Comparison of ENCODE assay signal across 23 mouse cellular contexts in the genomic region with DNA sequence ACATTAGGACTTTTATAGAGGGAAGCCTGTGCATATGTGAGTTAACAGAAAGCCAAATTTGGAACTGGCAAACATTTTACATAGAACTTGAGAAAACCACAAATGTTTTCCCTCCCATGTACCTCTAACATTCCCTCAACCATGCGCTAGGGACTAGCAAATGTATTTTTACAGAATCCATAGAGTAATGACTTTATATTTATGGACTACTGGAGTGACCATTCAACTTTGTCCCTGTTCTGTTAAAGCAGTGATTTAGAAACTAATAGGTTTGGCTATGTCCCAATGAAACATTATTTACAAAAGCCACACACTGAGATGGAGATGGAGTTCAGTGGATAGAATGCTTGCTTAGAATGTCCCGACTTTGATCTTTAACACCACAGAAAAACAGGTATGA.
A peak's percentile ranks its signal among the peaks of the same experiment; 100 is the strongest.
DNase-seq lines count a peak whose midpoint lies in the region; ATAC-seq and TF ChIP-seq lines count a peak whose summit lies in the region.
"Had no signal": no experiment of that assay in that cellular context is flagged by ENCODE, and none has a peak within 500 bp of the region (broad histone marks: within the 10 kb centered on the region; RNA-seq: fewer than 3 reads in every experiment).

No protein-coding gene starts in this region.

- no peak overlapping the region for H3K9ac ChIP-seq in kidney, postnatal 0 days (ENCODE audit: low read depth, low read length)
- no peak overlapping the region for H3K9ac ChIP-seq in liver, postnatal 0 days (replicated peaks)
- no peak overlapping the region for H3K9ac ChIP-seq in liver, embryonic 12.5 days
- H3K9ac ChIP-seq: forebrain, postnatal 0 days; heart, embryonic 13.5 days; hindbrain, embryonic 14.5 days had no signal

- no peak overlapping the region for H3K27ac ChIP-seq in kidney, postnatal 0 days
- peak overlapping the region; percentile 8; the same call in 1 of the 2 replicates for H3K27ac ChIP-seq in liver, postnatal 0 days (ENCODE audit: low read depth)
- no peak overlapping the region for H3K27ac ChIP-seq in liver, embryonic 12.5 days
- peak overlapping the region; percentile 94 for H3K27ac ChIP-seq in brown adipose tissue, adult 24 weeks (replicated peaks; ENCODE audit: low read depth, low read length)
- H3K27ac ChIP-seq in cerebellum, adult 2 months (ENCODE audit: insufficient read depth, low read length), result no peak overlapping the region
- H3K27ac ChIP-seq: heart, adult 2 months; heart, embryonic 10.5 days; heart, embryonic 13.5 days; hindbrain, embryonic 14.5 days; hindbrain, postnatal 0 days had no signal

- no peaks in the 10 kb centered on the region for H3K9me3 ChIP-seq in kidney, postnatal 0 days (replicated peaks; ENCODE audit: low read length)
- H3K9me3 ChIP-seq in liver, postnatal 0 days (ENCODE audit: low read length), result no peaks in the 10 kb centered on the region
- H3K9me3 ChIP-seq in liver, embryonic 12.5 days (replicated peaks), result no peaks in the 10 kb centered on the region
- H3K9me3 ChIP-seq: heart, embryonic 10.5 days; heart, embryonic 13.5 days had no signal

- H3K4me3 ChIP-seq in kidney, postnatal 0 days (replicated peaks; ENCODE audit: low read depth, low read length), result no peak overlapping the region
- no peak overlapping the region for H3K4me3 ChIP-seq in liver, postnatal 0 days (ENCODE audit: low read depth, low read length)
- no peak overlapping the region for H3K4me3 ChIP-seq in liver, embryonic 12.5 days
- H3K4me3 ChIP-seq in brown adipose tissue, adult 24 weeks (ENCODE audit: insufficient read depth, low read depth, low read length), result no peak overlapping the region
- no peak overlapping the region for H3K4me3 ChIP-seq in cerebellum, adult 2 months (replicated peaks; ENCODE audit: insufficient read depth, low read depth, low read length)
- H3K4me3 ChIP-seq: heart, adult 2 months; heart, embryonic 10.5 days; heart, embryonic 13.5 days had no signal

- H3K4me2 ChIP-seq in kidney, postnatal 0 days (ENCODE audit: low read length), result no peak overlapping the region
- H3K4me2 ChIP-seq in liver, postnatal 0 days (ENCODE audit: low read depth, low read length), result no peak overlapping the region
- no peak overlapping the region for H3K4me2 ChIP-seq in liver, embryonic 12.5 days
- H3K4me2 ChIP-seq: heart, embryonic 13.5 days; hindbrain, embryonic 14.5 days had no signal

- peak; percentile 78 for DNase-seq in kidney, postnatal 0 days (ENCODE audit: low spot score)
- DNase-seq in kidney, adult 9 months, result no peak
- DNase-seq in liver, postnatal 0 days, result no peak
- DNase-seq in cerebellum, adult 2 months, result no peak
- DNase-seq: adrenal gland, adult 2 months; adrenal gland, postnatal 14 days; cerebellum, adult 11-12 months; cerebellum, adult 9-10 months; cerebellum, postnatal 14 days; forebrain, postnatal 0 days; gastrocnemius, postnatal 36 days; heart, adult 2 months; heart, postnatal 14 days; heart, postnatal 4 days had no signal

- TF ChIP-seq CTCF in kidney, postnatal 0 days (IDR thresholded peaks at IDR 0.05; ENCODE audit: low read depth), result no peak
- TF ChIP-seq CTCF in liver, postnatal 0 days (IDR thresholded peaks at IDR 0.05; ENCODE audit: low read depth), result no peak
- TF ChIP-seq CTCF in cerebellum, adult 2 months (IDR thresholded peaks at IDR 0.05; ENCODE audit: borderline replicate concordance, insufficient read depth, low read depth, low read length), result no peak

- 60% methylated on average over 2 of the region's 2 CpGs for WGBS in kidney, postnatal 0 days
- WGBS in liver, postnatal 0 days (ENCODE audit: insufficient replicate concordance), result 70% methylated on average over 2 of the region's 2 CpGs
- WGBS in liver, embryonic 12.5 days (ENCODE audit: insufficient replicate concordance), result 67% methylated on average over 2 of the region's 2 CpGs
- 83% methylated on average over 2 of the region's 2 CpGs for WGBS in cerebellum, adult 2 months

- TF ChIP-seq EP300 in liver, postnatal 0 days (IDR thresholded peaks at IDR 0.05; ENCODE audit: low read depth), result no peak

- no peak for ATAC-seq in kidney, postnatal 0 days (replicated peaks; ENCODE audit: low FRiP score, low read depth)
- peak; percentile 20; the same call in 1 of the 2 replicates for ATAC-seq in liver, postnatal 0 days
- no peak for ATAC-seq in liver, embryonic 12.5 days
- ATAC-seq: CD4-positive, CD25-positive, alpha-beta regulatory T cell, adult 4 months; forebrain, embryonic 14.5 days; forebrain, postnatal 0 days; hindbrain, postnatal 0 days; inflammation-experienced regulatory T-cells, adult 6 months had no signal

- H3K36me3 ChIP-seq in kidney, postnatal 0 days (ENCODE audit: insufficient read depth, low read length), result no peaks in the 10 kb centered on the region
- no peaks in the 10 kb centered on the region for H3K36me3 ChIP-seq in liver, postnatal 0 days (replicated peaks; ENCODE audit: insufficient read depth, low read length)
- no peaks in the 10 kb centered on the region for H3K36me3 ChIP-seq in liver, embryonic 12.5 days
- H3K36me3 ChIP-seq: heart, embryonic 10.5 days; heart, embryonic 13.5 days had no signal

- TF ChIP-seq POLR2A in cerebellum, adult 2 months (IDR thresholded peaks at IDR 0.05; ENCODE audit: borderline replicate concordance, insufficient read depth, low read length), result no peak

- H3K27me3 ChIP-seq in kidney, postnatal 0 days (ENCODE audit: insufficient read depth, low read length), result no peaks in the 10 kb centered on the region
- H3K27me3 ChIP-seq in liver, postnatal 0 days (ENCODE audit: insufficient read depth, low read length), result no peaks in the 10 kb centered on the region
- no peaks in the 10 kb centered on the region for H3K27me3 ChIP-seq in liver, embryonic 12.5 days (replicated peaks)
- no peaks in the 10 kb centered on the region for H3K27me3 ChIP-seq in cerebellum, adult 2 months (ENCODE audit: control insufficient read depth, insufficient read depth, low read length)
- H3K27me3 ChIP-seq: heart, embryonic 13.5 days had no signal

- no peaks in the 10 kb centered on the region for H3K4me1 ChIP-seq in kidney, postnatal 0 days (replicated peaks; ENCODE audit: insufficient read depth, low read length)
- H3K4me1 ChIP-seq in liver, postnatal 0 days (ENCODE audit: insufficient read depth), result no peaks in the 10 kb centered on the region; the same call in 1 of the 2 replicates
- H3K4me1 ChIP-seq in liver, embryonic 12.5 days, result no peaks in the 10 kb centered on the region
- peaks cover 3% of the 10 kb centered on the region; the same call in 1 of the 2 replicates for H3K4me1 ChIP-seq in brown adipose tissue, adult 24 weeks (ENCODE audit: control insufficient read depth, insufficient read depth, insufficient read length, low read length)
- no peaks in the 10 kb centered on the region for H3K4me1 ChIP-seq in cerebellum, adult 2 months (ENCODE audit: control insufficient read depth, insufficient read depth, low read length)
- H3K4me1 ChIP-seq: heart, embryonic 10.5 days; heart, embryonic 13.5 days had no signal

Comparison
In these comparisons a context has a peak if more than half of its experiments do, and no peak if none do; other contexts are left out.
1. H3K27ac ChIP-seq: peak in liver, postnatal 0 days (single experiment) and brown adipose tissue, adult 24 weeks (single experiment); none in kidney, postnatal 0 days (single experiment), liver, embryonic 12.5 days (single experiment) and cerebellum, adult 2 months (single experiment).